Mouse (Mus musculus): ENCODE measurements around the gene Kat2b. TPM values are rescaled to one million over a fixed set of nuclear protein-coding genes. Genes with fewer than 3 reads are reported as not detected.

Gene Kat2b
- polyA plus RNA-seq, 1 experiment, result 25.9 TPM

DNA sequence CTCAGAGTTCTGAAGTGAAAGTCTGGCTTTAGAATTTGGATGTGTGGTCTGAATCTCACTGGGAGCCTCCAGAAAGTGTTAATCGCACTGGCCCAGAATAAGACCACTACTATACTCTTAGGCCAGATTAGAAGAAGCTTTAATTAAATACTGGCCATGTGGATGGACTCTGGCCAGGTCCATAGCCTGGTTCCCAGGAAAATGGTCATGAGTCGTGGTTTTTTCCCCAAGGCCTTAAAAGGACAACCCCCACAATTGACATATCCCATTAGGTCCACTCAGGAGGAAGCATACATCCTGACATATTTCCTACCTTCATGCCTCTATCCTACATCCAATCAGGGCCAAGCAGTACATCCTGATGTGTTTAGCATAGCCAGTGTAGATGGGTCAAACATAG lies 10.5 kb downstream of the Kat2b start:
- TF ChIP-seq EP300 (IDR thresholded peaks at IDR 0.05; ENCODE audit: insufficient read depth, low read depth, low read length) (no peak), CTCF (IDR thresholded peaks at IDR 0.05; ENCODE audit: low read depth, low read length) (no peak), POLR2A (IDR thresholded peaks at IDR 0.05; ENCODE audit: insufficient read depth, low read length) (no peak)
- Histone ChIP-seq H3K36me3 (ENCODE audit: control insufficient read depth, insufficient read depth, low read length, poor library complexity, severe bottlenecking) (peaks cover 2% of the 10 kb centered on the region; the same call in 1 of the 2 replicates), H3K9me3 (replicated peaks; ENCODE audit: control insufficient read depth, insufficient read depth, low read length, poor library complexity, severe bottlenecking) (no peaks in the 10 kb centered on the region), H3K4me1 (ENCODE audit: control insufficient read depth, insufficient read depth, low read length) (peaks cover 8% of the 10 kb centered on the region), H3K27ac (ENCODE audit: insufficient read depth, low read length) (no peak overlapping the region), H3K27me3 (ENCODE audit: control insufficient read depth, insufficient read depth, low read length, poor library complexity, severe bottlenecking) (no peaks in the 10 kb centered on the region), H3K4me3 (ENCODE audit: low read depth, low read length) (no peak overlapping the region), H3K9ac (ENCODE audit: low read depth, poor library complexity, severe bottlenecking) (no peak overlapping the region)

GRCm38 (mm10) chr17:53577754-53578153 lies 11.1 kb downstream of the Kat2b start:
- peaks cover 8% of the 10 kb centered on the region for H3K4me1 ChIP-seq (ENCODE audit: control insufficient read depth, insufficient read depth, low read length)
- peaks cover 2% of the 10 kb centered on the region; the same call in 1 of the 2 replicates for H3K36me3 ChIP-seq (ENCODE audit: control insufficient read depth, insufficient read depth, low read length, poor library complexity, severe bottlenecking)
- no peak overlapping the region for H3K9ac ChIP-seq (ENCODE audit: low read depth, poor library complexity, severe bottlenecking)
- no peaks in the 10 kb centered on the region for H3K9me3 ChIP-seq (replicated peaks; ENCODE audit: control insufficient read depth, insufficient read depth, low read length, poor library complexity, severe bottlenecking)
- H3K27ac ChIP-seq (ENCODE audit: insufficient read depth, low read length), result no peak overlapping the region
- no peak for TF ChIP-seq CTCF (IDR thresholded peaks at IDR 0.05; ENCODE audit: low read depth, low read length)
- TF ChIP-seq POLR2A (IDR thresholded peaks at IDR 0.05; ENCODE audit: insufficient read depth, low read length), result no peak
- TF ChIP-seq EP300 (IDR thresholded peaks at IDR 0.05; ENCODE audit: insufficient read depth, low read depth, low read length), result no peak
- no peak overlapping the region for H3K4me3 ChIP-seq (ENCODE audit: low read depth, low read length)
- H3K27me3 ChIP-seq (ENCODE audit: control insufficient read depth, insufficient read depth, low read length, poor library complexity, severe bottlenecking), result no peaks in the 10 kb centered on the region

GRCm38 (mm10) chr17:53578249-53578648 lies 11.6 kb downstream of the Kat2b start:
- TF ChIP-seq EP300 (IDR thresholded peaks at IDR 0.05; ENCODE audit: insufficient read depth, low read depth, low read length), result no peak
- Histone ChIP-seq H3K27me3 (ENCODE audit: control insufficient read depth, insufficient read depth, low read length, poor library complexity, severe bottlenecking) (no peaks in the 10 kb centered on the region), H3K4me1 (ENCODE audit: control insufficient read depth, insufficient read depth, low read length) (peaks cover 7% of the 10 kb centered on the region), H3K9me3 (replicated peaks; ENCODE audit: control insufficient read depth, insufficient read depth, low read length, poor library complexity, severe bottlenecking) (no peaks in the 10 kb centered on the region), H3K36me3 (ENCODE audit: control insufficient read depth, insufficient read depth, low read length, poor library complexity, severe bottlenecking) (peaks cover 2% of the 10 kb centered on the region; the same call in 1 of the 2 replicates), H3K27ac (ENCODE audit: insufficient read depth, low read length) (peak overlapping the region; percentile 13; the same call in 1 of the 2 replicates), H3K4me3 (ENCODE audit: low read depth, low read length) (no peak overlapping the region), H3K9ac (ENCODE audit: low read depth, poor library complexity, severe bottlenecking) (no peak overlapping the region)

GRCm38 (mm10) chr17:53578776-53579175 lies 12.1 kb downstream of the Kat2b start:
- H3K36me3 ChIP-seq (ENCODE audit: control insufficient read depth, insufficient read depth, low read length, poor library complexity, severe bottlenecking), result peaks cover 2% of the 10 kb centered on the region; the same call in 1 of the 2 replicates
- no peaks in the 10 kb centered on the region for H3K27me3 ChIP-seq (ENCODE audit: control insufficient read depth, insufficient read depth, low read length, poor library complexity, severe bottlenecking)
- 0 out of 2 replicates have a peak overlapping the region, but pooled peaks have one; percentile 20 for H3K4me3 ChIP-seq (ENCODE audit: low read depth, low read length)
- peak overlapping the region; percentile 13 for H3K27ac ChIP-seq (ENCODE audit: insufficient read depth, low read length)
- no peak overlapping the region for H3K9ac ChIP-seq (ENCODE audit: low read depth, poor library complexity, severe bottlenecking)
- H3K9me3 ChIP-seq (replicated peaks; ENCODE audit: control insufficient read depth, insufficient read depth, low read length, poor library complexity, severe bottlenecking), result no peaks in the 10 kb centered on the region
- peaks cover 6% of the 10 kb centered on the region for H3K4me1 ChIP-seq (ENCODE audit: control insufficient read depth, insufficient read depth, low read length)
- TF ChIP-seq CTCF (IDR thresholded peaks at IDR 0.05; ENCODE audit: low read depth, low read length) (no peak), EP300 (IDR thresholded peaks at IDR 0.05; ENCODE audit: insufficient read depth, low read depth, low read length) (peak; percentile 48; the same call in 1 of the 2 replicates), POLR2A (IDR thresholded peaks at IDR 0.05; ENCODE audit: insufficient read depth, low read length) (no peak)

DNA sequence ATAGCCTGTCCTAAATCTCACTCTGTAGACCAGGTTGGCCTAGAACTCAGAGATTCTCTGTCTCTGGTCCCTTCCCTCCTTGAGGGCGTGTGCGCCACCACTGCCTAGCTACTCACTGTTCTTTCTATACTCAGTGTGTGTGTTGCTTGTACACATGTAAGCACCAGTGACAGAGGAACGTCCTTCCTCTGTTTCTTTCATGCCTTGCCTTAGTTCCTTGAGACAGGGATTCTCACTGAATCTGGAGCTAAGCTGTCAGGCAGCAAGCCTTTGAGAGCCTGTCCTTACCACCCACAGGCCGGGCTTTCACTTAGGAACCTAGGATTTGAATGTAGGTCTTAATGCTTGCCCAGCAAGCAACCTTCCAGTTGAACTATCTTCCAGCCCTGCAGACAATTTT lies 13.0 kb downstream of the Kat2b start:
- no peak for TF ChIP-seq EP300 (IDR thresholded peaks at IDR 0.05; ENCODE audit: insufficient read depth, low read depth, low read length)
- TF ChIP-seq POLR2A (IDR thresholded peaks at IDR 0.05; ENCODE audit: insufficient read depth, low read length), result no peak
- TF ChIP-seq CTCF (IDR thresholded peaks at IDR 0.05; ENCODE audit: low read depth, low read length), result no peak
- H3K4me1 ChIP-seq (ENCODE audit: control insufficient read depth, insufficient read depth, low read length), result peaks cover 6% of the 10 kb centered on the region
- H3K9ac ChIP-seq (ENCODE audit: low read depth, poor library complexity, severe bottlenecking), result no peak overlapping the region
- no peak overlapping the region for H3K4me3 ChIP-seq (ENCODE audit: low read depth, low read length)
- H3K27ac ChIP-seq (ENCODE audit: insufficient read depth, low read length), result peak overlapping the region; percentile 54; the same call in 1 of the 2 replicates
- peaks cover 2% of the 10 kb centered on the region; the same call in 1 of the 2 replicates for H3K36me3 ChIP-seq (ENCODE audit: control insufficient read depth, insufficient read depth, low read length, poor library complexity, severe bottlenecking)
- no peaks in the 10 kb centered on the region for H3K9me3 ChIP-seq (replicated peaks; ENCODE audit: control insufficient read depth, insufficient read depth, low read length, poor library complexity, severe bottlenecking)
- no peaks in the 10 kb centered on the region for H3K27me3 ChIP-seq (ENCODE audit: control insufficient read depth, insufficient read depth, low read length, poor library complexity, severe bottlenecking)

GRCm38 (mm10) chr17:53580237-53580636 lies 13.6 kb downstream of the Kat2b start:
- H3K9me3 ChIP-seq (replicated peaks; ENCODE audit: control insufficient read depth, insufficient read depth, low read length, poor library complexity, severe bottlenecking), result no peaks in the 10 kb centered on the region
- no peak overlapping the region for H3K27ac ChIP-seq (ENCODE audit: insufficient read depth, low read length)
- H3K36me3 ChIP-seq (ENCODE audit: control insufficient read depth, insufficient read depth, low read length, poor library complexity, severe bottlenecking), result peaks cover 2% of the 10 kb centered on the region; the same call in 1 of the 2 replicates
- TF ChIP-seq EP300 (IDR thresholded peaks at IDR 0.05; ENCODE audit: insufficient read depth, low read depth, low read length) (no peak), CTCF (IDR thresholded peaks at IDR 0.05; ENCODE audit: low read depth, low read length) (no peak), POLR2A (IDR thresholded peaks at IDR 0.05; ENCODE audit: insufficient read depth, low read length) (no peak)
- peaks cover 6% of the 10 kb centered on the region for H3K4me1 ChIP-seq (ENCODE audit: control insufficient read depth, insufficient read depth, low read length)
- no peak overlapping the region for H3K4me3 ChIP-seq (ENCODE audit: low read depth, low read length)
- H3K27me3 ChIP-seq (ENCODE audit: control insufficient read depth, insufficient read depth, low read length, poor library complexity, severe bottlenecking), result no peaks in the 10 kb centered on the region
- H3K9ac ChIP-seq (ENCODE audit: low read depth, poor library complexity, severe bottlenecking), result no peak overlapping the region

Data from ES-Bruce4 (cell line).